Mouse (Mus musculus): ENCODE results near the gene Zfp174. TPM values are rescaled to one million over a fixed set of nuclear protein-coding genes. Genes with fewer than 3 reads are reported as not detected.

Zfp174 gene
- total RNA-seq, 2 experiments from 2014 or later = 4.3 to 4.7 TPM

GRCm38 (mm10) chr16:3876346-3876745, 29.3 kb downstream of the Zfp174 start:
- no peak for DNase-seq (ENCODE audit: low spot score in 2 of 2)

GRCm38 (mm10) chr16:3884201-3885064, 37.4 kb downstream of the Zfp174 start, which contains the start of the genes Zfp597 and Gm20695:
Gene Zfp597 (minus strand): TSS chr16:3884561.
Gene Gm20695 (plus strand): TSS chr16:3884648.
- DNase-seq (ENCODE audit: low spot score in 2 of 2) = peak; percentile 93 to 95

- no peak for DNase-seq (ENCODE audit: low spot score in 2 of 2)
These were observed 38.1 kb downstream of the Zfp174 start for GRCm38 (mm10) chr16:3885065-3885670.

GRCm38 (mm10) chr16:3891621-3892295, 44.7 kb downstream of the Zfp174 start:
- DNase-seq (ENCODE audit: low spot score in 2 of 2) = peak in 1 of 2 experiments; percentile 63

GRCm38 (mm10) chr16:3893739-3894138, 46.7 kb downstream of the Zfp174 start:
- DNase-seq (ENCODE audit: low spot score in 2 of 2) = no peak

GRCm38 (mm10) chr16:3895173-3895792, 48.2 kb downstream of the Zfp174 start:
- no peak for DNase-seq (ENCODE audit: low spot score in 2 of 2)

- DNase-seq (ENCODE audit: low spot score in 2 of 2) = no peak
These were observed 49.0 kb downstream of the Zfp174 start for GRCm38 (mm10) chr16:3896046-3896445.

- no peak for DNase-seq (ENCODE audit: low spot score in 2 of 2)
These were observed 49.5 kb downstream of the Zfp174 start for GRCm38 (mm10) chr16:3896553-3896952.

- DNase-seq (ENCODE audit: low spot score in 2 of 2) = no peak
These were observed 60.4 kb downstream of the Zfp174 start for GRCm38 (mm10) chr16:3907471-3907870.

Other genes starting within 250 kb of the Zfp174 start
- gene Mefv, start 129.2 kb upstream of the Zfp174 start, total RNA-seq (2021) = not detected
- 10 to 100 TPM; 18.6 to 19.6 TPM for gene Zfp263, start 103.2 kb upstream of the Zfp174 start, total RNA-seq (2021)
- not detected for gene Olfr15, start 16.4 kb upstream of the Zfp174 start, total RNA-seq (2021)
- 10 to 100 TPM; 86.7 to 91.4 TPM for gene Naa60, start 25.1 kb downstream of the Zfp174 start, total RNA-seq (2021)
- 10 to 100 TPM; 20.6 to 22.9 TPM for gene Zfp597, start 37.3 kb downstream of the Zfp174 start, total RNA-seq (2021)
- not detected for gene Gm20695, start 37.4 kb downstream of the Zfp174 start, total RNA-seq (2021)
- gene 1700037C18Rik, start 61.4 kb downstream of the Zfp174 start, total RNA-seq (2021) = 1 to 10 TPM; 5.9 to 7.2 TPM
- gene Cluap1, start 61.5 kb downstream of the Zfp174 start, total RNA-seq (2021) = 10 to 100 TPM; 28.5 to 31.6 TPM
- gene Nlrc3, start 129.4 kb downstream of the Zfp174 start, total RNA-seq (2021) = 1 to 10 TPM; 1.6 to 1.8 TPM
- 10 to 100 TPM; 40.0 to 46.8 TPM for gene Slx4, start 156.5 kb downstream of the Zfp174 start, total RNA-seq (2021)
- gene Dnase1, start 189.7 kb downstream of the Zfp174 start, total RNA-seq (2021) = not detected
- gene Trap1, start 230.6 kb downstream of the Zfp174 start, total RNA-seq (2021) = 10 to 100 TPM; 67.5 to 74.0 TPM

Measured in layer of hippocampus, adult 18-20 months (tissue).